Mouse (Mus musculus) spleen, adult 2 months (tissue): ENCODE data around the gene Zfhx3. TPM values are rescaled to one million over a fixed set of nuclear protein-coding genes. Genes with fewer than 3 reads are reported as not detected.

Experiments used
- DNase-seq, 2 experiments: peaks; one replicate each; pipeline versions ENCODE4 v3.0.0 to v3.0.0-alpha.2; 2012 to 2021; ENCODE audit warnings: low spot score in 2 of 2, low read depth in 1 of 2
- H3K27ac ChIP-seq: fragments of 200-500 bp; 2 replicates; pipeline ENCODE4 v1.5.1; 2012; ENCODE audit warnings: low read length, inconsistent platforms; ENCODE audit not compliant: insufficient read depth
- H3K27me3 ChIP-seq: fragments of 200-500 bp; 2 replicates; pipeline ENCODE4 v1.6.1; 2012; ENCODE audit warnings: mild to moderate bottlenecking, moderate library complexity, low read length, inconsistent platforms; ENCODE audit not compliant: control insufficient read depth, insufficient read depth
- H3K36me3 ChIP-seq: fragments of 200-500 bp; 2 replicates; pipeline ENCODE4 v1.6.1; 2012; ENCODE audit warnings: mild to moderate bottlenecking, low read length, inconsistent platforms; ENCODE audit not compliant: control insufficient read depth, insufficient read depth
- H3K4me1 ChIP-seq: fragments of 200-500 bp; 2 replicates; pipeline ENCODE4 v1.6.1; 2011; ENCODE audit warnings: inconsistent platforms; ENCODE audit not compliant: control insufficient read depth, insufficient read depth, insufficient read length
- H3K4me3 ChIP-seq: fragments of 200-500 bp; 2 replicates; pipeline ENCODE4 v1.5.1; 2011; ENCODE audit warnings: mild to moderate bottlenecking, inconsistent platforms; ENCODE audit not compliant: insufficient read depth, insufficient read length; ENCODE audit errors: extremely low read depth
- CTCF ChIP-seq: fragments of 200-500 bp; IDR thresholded peaks from 2 replicates; pipeline ENCODE4 v1.5.1; 2011; ENCODE audit warnings: mild to moderate bottlenecking, inconsistent platforms; ENCODE audit not compliant: insufficient read depth, insufficient read length, insufficient replicate concordance; ENCODE audit errors: extremely low read depth
- POLR2A ChIP-seq: fragments of 200-500 bp; IDR thresholded peaks from 2 replicates; pipeline ENCODE4 v1.6.1; 2011; ENCODE audit warnings: low read depth, low read length, inconsistent platforms
- WGBS: fragments of 180-500 bp; shearing (Covaris S2); methylation state at CpG from one replicate; pipeline ENCODE4 v1.1.7; 2018; 5-methylcytosine and 5-hydroxymethylcytosine counted together
- polyA plus RNA-seq: library from polyadenylated mRNA; depleted of rRNA; stranded (reverse); fragments of >200 nt; gene quantifications from 2 replicates; pipeline ENCODE4 v1.2.3, GENCODE M21; 2012

Zfhx3 gene
- polyA plus RNA-seq, 1 experiment, result 1.5 TPM

DNA sequence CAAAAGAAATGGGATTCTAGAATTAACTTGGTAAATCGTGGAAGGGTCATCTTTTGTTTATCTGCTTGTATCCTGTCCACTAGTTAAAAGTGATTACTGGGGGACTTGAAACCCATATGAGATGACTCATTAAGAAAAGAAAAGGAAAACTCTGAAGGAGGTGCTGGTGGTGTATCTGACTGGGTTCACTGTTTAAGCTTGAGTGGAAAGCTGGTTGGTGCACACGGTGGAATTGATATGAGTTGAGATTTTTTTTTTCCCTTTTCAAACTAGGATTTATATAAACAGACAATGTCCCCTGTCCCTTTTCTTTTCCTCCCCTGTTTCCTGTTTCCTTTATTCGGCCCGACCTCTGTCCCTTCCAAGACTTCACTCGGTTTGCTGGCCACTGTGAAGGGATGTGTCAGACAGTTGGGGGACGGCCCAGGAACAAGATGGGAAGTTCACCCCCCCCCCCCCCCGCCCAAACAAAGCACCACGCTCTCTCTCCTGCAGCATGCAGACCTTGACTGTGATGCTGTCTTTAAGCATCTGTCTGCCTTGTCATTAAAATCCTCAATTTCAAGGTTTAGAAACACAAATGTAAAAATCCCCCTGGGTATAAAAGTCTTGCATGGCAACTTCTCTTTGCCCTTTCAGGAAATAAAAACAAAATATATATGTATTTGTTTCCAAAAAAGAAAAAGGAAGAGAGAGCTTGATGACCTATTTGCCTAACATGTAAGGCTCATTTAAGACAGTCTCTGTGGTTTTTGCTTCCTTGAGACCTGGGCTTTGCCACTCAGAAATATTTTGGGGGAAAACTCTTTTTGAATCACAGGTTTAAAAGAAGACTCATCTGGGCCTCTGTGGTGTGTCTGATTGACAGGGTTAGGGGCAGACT is 768.4 kb downstream of the Zfhx3 start:
- Histone ChIP-seq H3K4me3 (no peak overlapping the region), H3K36me3 (no peaks in the 10 kb centered on the region), H3K27me3 (peaks cover 5% of the 10 kb centered on the region), H3K27ac (no peak overlapping the region), H3K4me1 (peaks cover 7% of the 10 kb centered on the region; the same call in 1 of the 2 replicates)
- WGBS, result 47% methylated on average over 8 of the region's 8 CpGs
- DNase-seq, result no peak
- TF ChIP-seq CTCF, result no peak
- TF ChIP-seq POLR2A, result no peak

DNA sequence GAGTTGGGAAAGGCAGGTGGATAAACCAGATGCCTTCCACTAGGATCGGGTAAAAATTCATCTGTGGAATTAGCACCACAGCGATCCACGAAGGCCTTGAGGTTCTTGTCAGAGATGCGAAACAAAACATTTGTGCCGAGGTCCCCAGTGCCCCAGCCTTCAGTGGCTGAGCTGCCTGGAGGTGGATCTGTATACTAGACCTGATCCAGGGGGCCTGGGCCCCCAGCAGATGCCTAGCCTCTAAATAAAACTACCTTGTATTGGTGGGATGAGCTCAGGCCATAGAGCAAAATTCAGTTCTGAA is 769.0 kb downstream of the Zfhx3 start:
- 90% methylated on average over 5 of the region's 5 CpGs for WGBS
- no peak overlapping the region for H3K27ac ChIP-seq
- no peaks in the 10 kb centered on the region for H3K36me3 ChIP-seq
- DNase-seq, result no peak
- TF ChIP-seq CTCF (no peak), POLR2A (no peak)
- H3K27me3 ChIP-seq, result peaks cover 5% of the 10 kb centered on the region
- peaks cover 7% of the 10 kb centered on the region; the same call in 1 of the 2 replicates for H3K4me1 ChIP-seq
- H3K4me3 ChIP-seq, result no peak overlapping the region

DNA sequence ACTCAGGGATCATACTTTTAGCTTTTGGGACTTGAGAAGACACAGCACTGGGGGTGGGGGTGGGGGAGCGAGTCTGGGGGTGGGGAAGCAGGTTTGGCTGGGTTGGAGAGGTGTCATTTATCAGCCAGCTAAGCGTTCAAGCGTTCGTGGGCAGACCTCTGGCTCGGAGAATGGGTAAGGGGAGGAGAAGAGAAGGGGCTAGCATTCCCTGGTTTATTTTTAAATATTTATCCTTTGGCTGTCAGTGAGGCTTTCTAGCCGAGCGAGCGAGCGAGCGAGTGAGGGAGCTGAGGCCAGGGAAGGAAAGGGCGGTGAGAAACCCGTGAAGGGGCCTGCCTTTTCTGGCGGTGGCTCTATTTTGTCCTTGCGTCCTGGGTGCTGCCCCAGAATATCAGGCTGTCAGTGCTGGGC is 769.6 kb downstream of the Zfhx3 start:
- TF ChIP-seq POLR2A (no peak), CTCF (no peak)
- Histone ChIP-seq H3K27ac (no peak overlapping the region), H3K4me3 (no peak overlapping the region), H3K4me1 (peaks cover 7% of the 10 kb centered on the region; the same call in 1 of the 2 replicates), H3K36me3 (no peaks in the 10 kb centered on the region), H3K27me3 (peaks cover 5% of the 10 kb centered on the region)
- no peak for DNase-seq
- 91% methylated on average over 14 of the region's 14 CpGs for WGBS

DNA sequence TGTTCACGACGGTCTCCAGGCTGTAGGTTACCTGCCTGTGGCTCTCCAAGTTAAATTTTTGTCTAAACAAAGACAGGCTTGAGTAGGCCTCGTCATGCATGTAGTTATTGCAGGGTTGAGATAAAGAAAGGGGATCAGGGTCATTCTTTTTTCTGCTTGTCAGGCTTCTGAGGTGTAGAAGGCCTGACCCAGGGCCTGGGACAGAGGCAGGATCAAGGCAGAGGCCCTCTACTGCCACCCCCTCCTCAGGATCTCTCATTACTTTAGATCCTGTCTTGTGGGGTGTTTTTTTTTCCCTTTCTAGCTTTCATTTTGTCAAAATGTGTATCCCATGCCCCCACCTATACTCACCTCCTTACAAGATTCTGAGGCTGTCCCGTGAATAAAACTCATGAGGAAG is 770.2 kb downstream of the Zfhx3 start:
- Histone ChIP-seq H3K36me3 (no peaks in the 10 kb centered on the region), H3K4me1 (peaks cover 7% of the 10 kb centered on the region; the same call in 1 of the 2 replicates), H3K4me3 (no peak overlapping the region), H3K27ac (no peak overlapping the region), H3K27me3 (peaks cover 5% of the 10 kb centered on the region)
- TF ChIP-seq POLR2A (no peak), CTCF (no peak)
- 88% methylated on average over 4 of the region's 4 CpGs for WGBS
- DNase-seq, result no peak

DNA sequence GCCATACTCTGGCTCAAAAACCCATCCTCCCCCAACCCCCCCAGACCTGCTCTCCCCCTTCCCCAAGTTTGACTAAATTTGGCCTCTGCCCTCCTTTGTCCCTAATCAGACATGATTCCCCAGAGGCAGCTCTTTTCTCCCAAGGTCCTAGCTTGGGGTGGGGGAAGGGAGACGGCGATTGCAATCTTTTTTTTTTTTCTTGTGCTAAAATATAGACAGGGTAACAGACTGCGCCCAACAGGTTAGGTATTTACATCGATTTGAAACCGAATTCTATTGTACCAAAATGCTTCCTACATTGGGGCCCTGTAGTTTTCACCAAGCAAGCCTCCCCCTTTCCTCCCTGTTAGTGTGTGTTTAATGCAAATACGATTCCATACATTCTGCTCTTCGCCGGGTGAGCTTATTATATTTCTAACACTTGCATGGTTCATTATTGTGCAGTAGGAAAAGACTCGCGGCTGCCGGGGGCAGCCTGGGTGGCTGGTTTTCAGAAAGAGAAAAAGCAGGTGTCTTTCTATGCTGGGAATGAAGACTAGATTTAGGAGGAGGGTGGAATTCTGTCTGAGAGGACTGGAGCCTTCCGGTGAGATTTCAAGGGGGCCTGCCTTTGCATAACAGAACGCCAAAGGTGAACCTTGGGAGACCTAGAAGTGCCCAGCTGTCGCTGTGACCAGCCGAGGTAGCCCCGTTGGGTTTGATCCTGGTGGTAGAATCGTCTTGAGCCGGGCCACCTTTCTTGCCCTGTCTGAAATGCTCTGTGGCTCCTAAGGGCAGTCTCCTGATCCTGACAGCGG is 771.1 kb downstream of the Zfhx3 start:
- Histone ChIP-seq H3K36me3 (no peaks in the 10 kb centered on the region), H3K4me1 (peaks cover 7% of the 10 kb centered on the region; the same call in 1 of the 2 replicates), H3K27me3 (peaks cover 5% of the 10 kb centered on the region), H3K27ac (no peak overlapping the region), H3K4me3 (no peak overlapping the region)
- WGBS, result 77% methylated on average over 19 of the region's 19 CpGs
- DNase-seq, result no peak
- TF ChIP-seq CTCF (no peak), POLR2A (no peak)

DNA sequence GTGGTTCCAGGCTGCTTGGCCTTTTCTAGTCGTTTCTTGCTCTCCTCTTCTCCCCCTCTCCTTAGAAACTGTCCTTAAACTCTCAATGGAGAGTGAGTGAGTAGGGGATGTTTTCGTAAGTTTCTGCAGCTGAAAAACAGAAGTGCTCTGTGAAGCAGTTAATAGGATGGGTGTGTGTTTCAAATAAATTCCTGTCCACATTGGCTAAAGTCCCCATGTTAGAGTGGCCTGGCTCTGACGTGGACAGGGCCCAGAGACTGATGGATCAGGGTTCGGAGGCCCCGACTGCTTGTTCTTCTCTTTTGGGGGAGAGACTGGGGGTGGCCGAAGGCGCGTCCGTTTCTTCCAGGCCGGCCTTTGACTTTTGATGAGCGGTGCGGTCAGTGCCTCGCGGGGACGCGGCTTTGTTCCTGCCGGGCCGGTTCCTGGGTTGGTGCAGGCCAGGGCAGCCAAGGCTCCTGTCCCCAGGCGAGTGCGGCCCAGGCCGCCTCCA is 771.7 kb downstream of the Zfhx3 start:
- no peaks in the 10 kb centered on the region for H3K36me3 ChIP-seq
- TF ChIP-seq POLR2A, result no peak
- no peak for TF ChIP-seq CTCF
- H3K27ac ChIP-seq, result peak overlapping the region; percentile 81
- peaks cover 5% of the 10 kb centered on the region for H3K27me3 ChIP-seq
- H3K4me1 ChIP-seq, result peaks cover 7% of the 10 kb centered on the region; the same call in 1 of the 2 replicates
- DNase-seq, result no peak
- peak overlapping the region; percentile 64; the same call in 1 of the 2 replicates for H3K4me3 ChIP-seq
- WGBS, result 6% methylated on average over 21 of the region's 21 CpGs
